Mouse (Mus musculus) megakaryocyte, embryonic 14.5 days (primary cell): ENCODE measurements around the gene Tas1r2.

Experiments
- FLI1 ChIP-seq: IDR thresholded peaks from 2 replicates; pipeline ENCODE4 v1.6.1; 2012; ENCODE audit warnings: low read length, inconsistent platforms, mixed read lengths
- GATA1 ChIP-seq: IDR thresholded peaks from 3 replicates; pipeline ENCODE4 v1.6.1; 2012; ENCODE audit warnings: mixed read lengths, low read length, inconsistent platforms, borderline replicate concordance

DNA sequence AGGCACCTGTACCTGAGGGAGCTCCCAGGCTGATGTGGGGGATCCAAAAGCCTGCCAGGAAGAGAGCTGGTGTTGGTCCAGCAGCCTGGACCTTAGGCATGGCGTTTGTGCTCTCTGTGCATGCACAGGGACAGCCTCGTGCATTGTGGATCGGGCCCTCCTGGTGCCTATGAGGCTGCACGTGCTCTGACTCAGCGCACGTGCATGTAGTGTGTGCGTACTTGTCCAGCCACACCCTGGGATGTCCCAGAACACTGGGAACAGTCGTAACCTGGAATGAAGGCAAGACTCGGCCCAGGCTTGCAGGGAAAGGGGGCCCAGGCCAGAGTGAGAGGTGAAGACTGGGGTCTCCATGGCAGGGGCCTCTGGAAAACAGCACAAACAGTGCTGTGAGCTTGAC, 15.5 kb upstream of the Tas1r2 start:
- TF ChIP-seq GATA1 (no peak), FLI1 (no peak)
